Mouse (Mus musculus) liver, adult 2 months (tissue): Measurements from ENCODE around the gene Gfm1.

Experiments
- CTCF ChIP-seq: fragments of 200-500 bp; IDR thresholded peaks from 2 replicates; pipeline ENCODE4 v1.5.1; 2011; ENCODE audit warnings: low read depth, low read length, control low read depth
- POLR2A ChIP-seq: fragments of 200-500 bp; IDR thresholded peaks from 2 replicates; pipeline ENCODE4 v1.6.1; 2011; ENCODE audit warnings: low read length, control low read depth; ENCODE audit not compliant: insufficient read depth; ENCODE audit errors: extremely low read depth

DNA sequence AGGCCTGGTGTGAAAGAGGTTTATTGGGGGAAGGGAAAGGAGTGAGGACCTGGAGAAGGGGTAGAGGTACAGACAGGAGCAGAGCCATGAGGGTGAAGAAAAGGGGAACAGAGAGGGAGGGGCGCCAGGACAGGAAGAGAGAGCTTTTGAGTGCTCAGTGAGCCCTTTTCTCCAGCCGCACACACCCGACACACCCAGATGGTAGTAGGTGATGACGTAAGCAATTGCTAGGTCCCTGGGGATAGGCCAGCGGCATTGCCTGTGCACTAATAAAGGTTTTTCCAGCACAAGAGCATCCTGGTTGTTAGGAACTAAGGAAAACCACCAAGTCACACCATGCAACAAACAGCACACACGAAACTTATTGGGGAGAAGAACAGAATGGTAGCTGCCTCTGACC, 94.9 kb downstream of the Gfm1 start:
- TF ChIP-seq CTCF (no peak), POLR2A (no peak)
